Mouse (Mus musculus): ENCODE measurements around the gene Slc38a9.

The Slc38a9 gene

DNA sequence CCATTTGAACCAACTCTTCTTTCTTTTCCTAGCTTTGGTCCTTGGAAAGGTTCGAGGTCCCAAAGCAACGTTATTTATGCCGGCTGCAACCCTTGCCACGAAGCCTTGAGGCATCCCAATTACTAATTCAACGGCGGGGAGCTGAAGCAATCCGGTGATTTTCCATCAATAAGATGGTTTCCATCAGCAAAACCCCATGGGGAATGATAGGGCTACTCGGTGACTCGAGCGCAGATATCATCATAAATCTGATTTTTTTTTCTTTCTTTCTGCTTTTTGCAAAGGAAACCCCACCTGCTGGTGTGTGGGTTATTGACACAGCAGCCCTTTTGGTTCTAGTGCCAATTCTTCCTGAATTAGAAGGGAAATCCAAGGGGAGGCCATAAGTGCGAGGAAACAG, 111.7 kb downstream of the Slc38a9 start:
- DNase-seq = no peak

DNA sequence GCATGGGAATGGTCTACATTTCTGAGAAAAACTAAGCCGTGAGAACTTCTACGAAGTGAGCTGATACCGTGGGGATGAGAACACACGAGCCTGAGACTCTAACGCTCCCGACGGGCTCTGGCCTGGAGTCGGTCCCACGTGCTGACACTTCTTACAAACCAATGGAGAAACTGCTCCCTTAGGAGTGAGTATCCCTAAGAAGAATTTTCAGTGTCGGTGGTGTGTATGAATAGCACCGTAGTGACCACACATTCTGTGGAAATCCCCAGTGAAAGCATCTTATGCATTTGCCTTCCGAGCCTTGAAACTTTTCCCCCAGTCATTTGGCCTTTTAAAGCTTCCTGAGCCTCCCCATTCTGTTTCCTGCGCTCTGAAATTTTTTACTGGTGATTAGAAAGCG, 112.3 kb downstream of the Slc38a9 start:
- no peak for DNase-seq

DNA sequence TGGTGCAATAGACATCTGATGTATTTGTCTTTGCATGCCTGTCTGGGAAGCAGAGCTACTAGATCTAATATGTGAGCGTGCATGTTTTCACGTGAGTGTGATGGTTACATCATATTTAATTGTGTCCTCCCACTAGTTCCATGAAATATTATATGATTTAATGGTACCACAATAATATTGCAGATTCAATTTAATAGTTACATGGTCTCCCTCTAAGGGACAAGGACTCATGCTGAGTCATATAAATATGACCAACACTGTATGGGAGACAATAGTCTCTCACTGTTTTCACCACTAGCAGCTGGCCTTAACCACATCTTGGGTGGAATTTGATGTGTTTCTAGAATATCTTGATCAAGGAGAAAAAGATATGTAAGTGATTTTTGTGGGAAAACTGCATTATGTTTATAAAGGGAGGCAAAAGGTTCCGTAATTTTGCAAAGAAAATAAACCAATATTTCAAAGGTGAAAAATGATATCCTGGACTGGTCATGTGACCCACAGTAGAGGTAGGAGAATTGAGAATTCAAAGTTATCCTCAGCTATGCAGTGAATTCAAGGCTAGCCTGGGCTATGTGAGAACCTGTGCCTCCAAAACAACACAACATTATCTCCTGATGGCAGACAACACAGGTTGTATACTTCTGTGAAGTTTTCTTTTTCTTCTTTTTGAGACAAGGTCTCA, 113.6 kb downstream of the Slc38a9 start:
- no peak for DNase-seq

DNA sequence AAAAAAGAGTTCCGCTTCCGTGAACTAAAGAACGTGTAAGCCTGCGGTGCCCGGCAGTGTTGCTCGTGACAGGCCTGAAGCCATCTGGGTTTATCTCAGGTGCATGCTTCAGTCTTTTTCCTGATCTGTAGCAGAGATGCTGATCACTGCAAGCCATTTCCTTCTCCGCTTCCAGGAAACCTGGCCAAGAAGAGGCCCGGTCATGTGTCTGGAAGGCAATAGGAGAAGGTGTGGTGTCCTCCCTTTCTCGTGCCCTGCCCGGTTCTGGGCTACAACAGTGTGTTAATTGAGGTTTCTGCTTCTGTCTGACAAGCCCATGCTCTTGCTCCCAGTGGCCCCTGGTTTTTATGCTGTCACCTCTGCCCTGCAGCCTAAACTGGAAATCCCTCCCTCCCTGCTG, 115.3 kb downstream of the Slc38a9 start:
- no peak for DNase-seq

DNA sequence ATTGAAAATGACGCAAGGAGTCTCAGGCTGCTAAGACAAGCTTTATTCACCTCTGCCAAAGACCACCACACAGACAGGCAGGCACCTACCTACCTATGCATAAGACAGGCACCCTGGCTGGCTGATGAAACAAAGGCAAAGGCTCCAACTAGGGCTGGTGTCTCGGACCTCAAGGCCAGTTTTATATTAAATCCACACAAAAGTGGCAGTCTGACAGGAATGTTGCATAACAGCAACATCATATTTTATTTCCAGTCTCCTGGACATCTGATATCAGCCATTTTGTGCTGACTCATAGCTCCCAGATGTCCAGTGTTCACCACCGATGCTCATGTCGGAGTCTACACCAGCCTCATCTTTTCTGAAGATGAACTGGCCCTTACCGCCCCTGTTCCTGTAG, 117.9 kb downstream of the Slc38a9 start:
- DNase-seq = no peak

DNA sequence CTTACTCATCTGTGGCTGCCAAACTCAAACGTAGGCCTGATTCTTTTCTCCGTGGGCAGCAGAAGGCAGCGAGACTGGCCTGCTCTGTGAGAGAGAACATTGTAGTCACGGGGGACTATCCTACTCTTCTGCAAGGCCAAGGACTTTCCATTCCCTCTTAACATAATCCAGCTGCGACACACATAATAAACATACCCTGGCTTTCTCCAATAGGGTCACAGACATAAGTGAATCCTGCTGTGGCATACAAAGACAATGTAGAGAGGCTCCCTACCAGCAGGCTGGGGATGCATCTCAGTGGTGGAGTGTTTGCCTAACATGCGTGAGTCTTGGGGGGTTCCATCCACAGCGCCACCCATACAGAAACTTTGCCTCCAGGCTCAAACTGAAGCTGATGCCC, 124.8 kb downstream of the Slc38a9 start:
- no peak for DNase-seq

DNA sequence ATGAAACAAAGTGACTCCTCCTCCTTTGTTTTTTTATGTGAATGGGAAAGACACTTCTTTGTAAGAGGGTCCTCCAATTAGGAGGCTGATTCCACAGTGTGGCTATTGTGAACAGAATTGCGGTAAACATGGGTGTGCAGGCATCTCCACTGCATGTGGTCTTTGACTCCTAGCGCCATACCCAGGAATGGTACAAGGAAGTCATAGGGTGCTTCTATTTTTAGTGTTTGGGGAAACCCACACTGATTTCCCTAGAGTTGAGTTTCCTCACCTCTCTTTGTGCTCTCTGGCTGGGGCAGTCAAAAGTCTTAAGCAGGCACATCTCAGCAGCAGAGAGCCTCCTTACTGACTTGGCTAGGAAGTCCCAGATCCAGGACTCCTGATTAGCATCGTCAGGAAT, 125.6 kb downstream of the Slc38a9 start:
- no peak for DNase-seq

DNA sequence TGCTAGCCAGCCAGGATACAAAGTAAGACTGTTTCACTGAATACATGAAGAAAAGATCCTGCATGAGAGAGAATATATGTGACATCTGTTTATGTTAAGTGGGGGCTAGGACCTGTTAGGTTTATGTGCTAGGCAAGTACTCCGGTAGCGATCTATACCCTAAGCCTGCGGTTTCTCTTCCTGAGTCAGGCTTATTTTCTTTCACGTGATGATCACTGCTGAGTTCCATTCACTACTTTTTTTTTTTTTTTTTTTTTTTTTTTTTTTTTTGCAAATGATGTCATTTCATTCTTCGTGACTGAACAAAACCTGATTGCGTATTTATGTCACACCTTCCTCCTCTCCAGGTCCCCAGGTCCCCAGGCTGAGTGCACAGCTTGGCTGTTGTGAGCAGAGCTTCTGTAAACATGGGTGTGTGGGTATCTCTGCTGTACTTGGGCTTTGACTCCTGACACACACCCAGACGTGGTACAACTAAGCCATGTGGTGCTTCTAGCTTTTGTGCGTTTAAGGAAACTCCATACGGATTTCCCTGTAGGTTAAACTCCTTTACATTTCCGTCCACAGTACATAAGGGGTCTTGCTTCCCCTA, 126.5 kb downstream of the Slc38a9 start:
- no peak for DNase-seq

Data from lung, postnatal 4 days (tissue).